Mouse (Mus musculus) myocyte (in vitro differentiated cells): Measurements from ENCODE around the gene Fam207a. TPM values are rescaled to one million over a fixed set of nuclear protein-coding genes. Genes with fewer than 3 reads are reported as not detected.

Experiments
- H3K27me3 ChIP-seq: one replicate; pipeline ENCODE4 v1.6.1; 2011; ENCODE audit not compliant: control insufficient read depth, insufficient read depth, insufficient read length
- H3K36me3 ChIP-seq: one replicate; pipeline ENCODE4 v1.6.1; 2011; ENCODE audit not compliant: control insufficient read depth, insufficient read depth
- H3K4me2 ChIP-seq: one replicate; pipeline ENCODE4 v1.6.1; 2011; ENCODE audit warnings: low read depth, control low read depth
- H3K4me3 ChIP-seq: one replicate; pipeline ENCODE4 v1.5.1; 2011; ENCODE audit warnings: mild to moderate bottlenecking, control low read depth, moderate library complexity
- H3K79me2 ChIP-seq: one replicate; pipeline ENCODE4 v1.6.1; 2011; ENCODE audit not compliant: control insufficient read depth, insufficient read depth
- H3ac ChIP-seq: one replicate; pipeline ENCODE4 v1.6.1; 2011; ENCODE audit not compliant: control insufficient read depth, insufficient read length
- CEBPB ChIP-seq: IDR thresholded peaks from 2 replicates; pipeline ENCODE4 v1.6.1; 2011; ENCODE audit warnings: mild to moderate bottlenecking, moderate library complexity; ENCODE audit not compliant: poor library complexity, insufficient read depth, severe bottlenecking
- E2F4 ChIP-seq: IDR thresholded peaks from one replicate; pipeline ENCODE4 v1.6.1; 2011; ENCODE audit warnings: mild to moderate bottlenecking, control low read depth, moderate library complexity; ENCODE audit not compliant: insufficient read depth
- MAX ChIP-seq: IDR thresholded peaks from one replicate; pipeline ENCODE4 v1.6.1; 2011; ENCODE audit warnings: low read depth, mild to moderate bottlenecking, control low read depth
- MYOD1 ChIP-seq, 3 experiments: IDR thresholded peaks; one replicate each; pipeline ENCODE4 v1.6.1; 2011; ENCODE audit warnings: control low read depth in 2 of 3, low read depth in 2 of 3, mild to moderate bottlenecking in 2 of 3, moderate library complexity in 1 of 3; ENCODE audit not compliant: insufficient read length in 2 of 3, control insufficient read depth in 1 of 3
- MYOG ChIP-seq, 3 experiments: IDR thresholded peaks; one replicate each; pipeline ENCODE4 v1.6.1; 2011; ENCODE audit warnings: control low read depth in 2 of 3, low read depth in 2 of 3, mild to moderate bottlenecking in 2 of 3; ENCODE audit not compliant: insufficient read length in 2 of 3, control insufficient read depth in 1 of 3, insufficient read depth in 1 of 3
- POLR2A ChIP-seq: IDR thresholded peaks from one replicate; pipeline ENCODE4 v1.6.1; 2011; ENCODE audit warnings: low read depth, mild to moderate bottlenecking, control low read depth, moderate library complexity; ENCODE audit not compliant: insufficient read length
- POLR2AphosphoS2 ChIP-seq: IDR thresholded peaks from one replicate; pipeline ENCODE4 v1.6.1; 2011; ENCODE audit warnings: low read depth, control low read depth; ENCODE audit not compliant: insufficient read length
- REST ChIP-seq: IDR thresholded peaks from one replicate; pipeline ENCODE4 v1.6.1; 2011; ENCODE audit warnings: mild to moderate bottlenecking, control low read depth, moderate library complexity; ENCODE audit not compliant: insufficient read depth, insufficient read length
- SRF ChIP-seq: IDR thresholded peaks from one replicate; pipeline ENCODE4 v1.6.1; 2011; ENCODE audit warnings: low read depth; ENCODE audit not compliant: control insufficient read depth, insufficient read length
- TCF12 ChIP-seq: IDR thresholded peaks from one replicate; pipeline ENCODE4 v1.6.1; 2011; ENCODE audit warnings: mild to moderate bottlenecking, control low read depth; ENCODE audit not compliant: poor library complexity, insufficient read depth, severe bottlenecking
- TCF3 ChIP-seq: IDR thresholded peaks from one replicate; pipeline ENCODE4 v1.6.1; 2011; ENCODE audit warnings: low read depth, control low read depth; ENCODE audit not compliant: insufficient read length
- USF1 ChIP-seq: IDR thresholded peaks from one replicate; pipeline ENCODE4 v1.6.1; 2011; ENCODE audit warnings: low read depth, mild to moderate bottlenecking, control low read depth, moderate library complexity
- polyA plus RNA-seq: library from polyadenylated mRNA; unstranded; fragments of >200 nt; fragmentation: generic; extraction: Trizol; gene quantifications from one replicate; pipeline ENCODE4 v1.2.1, GENCODE M21; 2012; ENCODE audit warnings: missing spikeins

Gene Fam207a
- polyA plus RNA-seq, 1 experiment, result 34.4 TPM

- peak in 1 of 3 experiments; percentile 34 for TF ChIP-seq MYOG (IDR thresholded peaks at IDR 0.05; ENCODE audit: control insufficient read depth in 1 of 3, insufficient read depth in 1 of 3, insufficient read length in 2 of 3, low read depth in 2 of 3)
- no peak for TF ChIP-seq SRF
- no peak for TF ChIP-seq REST
- TF ChIP-seq USF1, result no peak
- TF ChIP-seq E2F4, result no peak
- TF ChIP-seq MAX, result no peak
- no peak for TF ChIP-seq POLR2A
- TF ChIP-seq CEBPB, result no peak
- no peak for TF ChIP-seq TCF3
- TF ChIP-seq POLR2AphosphoS2, result no peak
- TF ChIP-seq TCF12, result no peak
- peak in 2 of 3 experiments; percentile 11 to 71 for TF ChIP-seq MYOD1 (IDR thresholded peaks at IDR 0.05; ENCODE audit: control insufficient read depth in 1 of 3, insufficient read length in 2 of 3, low read depth in 2 of 3)
- H3K27me3 ChIP-seq, result no peaks in the 10 kb centered on the region
- no peaks in the 10 kb centered on the region for H3K36me3 ChIP-seq
- no peak overlapping the region for H3ac ChIP-seq
- H3K4me2 ChIP-seq, result no peak overlapping the region
- no peaks in the 10 kb centered on the region for H3K79me2 ChIP-seq
- no peak overlapping the region for H3K4me3 ChIP-seq
Observed at GRCm38 (mm10) chr10:77472188-77472587, 43.4 kb downstream of the Fam207a start.

GRCm38 (mm10) chr10:77471512-77471911 lies 44.1 kb downstream of the Fam207a start:
- no peaks in the 10 kb centered on the region for H3K79me2 ChIP-seq
- no peaks in the 10 kb centered on the region for H3K27me3 ChIP-seq
- no peaks in the 10 kb centered on the region for H3K36me3 ChIP-seq
- no peak overlapping the region for H3ac ChIP-seq
- H3K4me3 ChIP-seq, result no peak overlapping the region
- no peak overlapping the region for H3K4me2 ChIP-seq
- TF ChIP-seq TCF3 (no peak), CEBPB (no peak), SRF (no peak), TCF12 (no peak), MAX (no peak), MYOD1 (IDR thresholded peaks at IDR 0.05; ENCODE audit: control insufficient read depth in 1 of 3, insufficient read length in 2 of 3, low read depth in 2 of 3) (no peak), POLR2A (no peak), REST (no peak), POLR2AphosphoS2 (no peak), E2F4 (no peak), MYOG (IDR thresholded peaks at IDR 0.05; ENCODE audit: control insufficient read depth in 1 of 3, insufficient read depth in 1 of 3, insufficient read length in 2 of 3, low read depth in 2 of 3) (no peak), USF1 (no peak)

- peak; percentile 71 for TF ChIP-seq TCF12
- no peak for TF ChIP-seq POLR2A
- no peak for TF ChIP-seq E2F4
- no peak for TF ChIP-seq SRF
- peak; percentile 92 for TF ChIP-seq TCF3
- no peak for TF ChIP-seq USF1
- TF ChIP-seq POLR2AphosphoS2, result no peak
- no peak for TF ChIP-seq MAX
- TF ChIP-seq REST, result no peak
- peak; percentile 33 to 95 (median 63) for TF ChIP-seq MYOG (IDR thresholded peaks at IDR 0.05; ENCODE audit: control insufficient read depth in 1 of 3, insufficient read depth in 1 of 3, insufficient read length in 2 of 3, low read depth in 2 of 3)
- peak; percentile 83 to 98 (median 94) for TF ChIP-seq MYOD1 (IDR thresholded peaks at IDR 0.05; ENCODE audit: control insufficient read depth in 1 of 3, insufficient read length in 2 of 3, low read depth in 2 of 3)
- TF ChIP-seq CEBPB, result peak; percentile 58; the same call in 1 of the 2 replicates
- H3K27me3 ChIP-seq, result no peaks in the 10 kb centered on the region
- H3K36me3 ChIP-seq, result no peaks in the 10 kb centered on the region
- H3ac ChIP-seq, result no peak overlapping the region
- no peak overlapping the region for H3K4me2 ChIP-seq
- H3K79me2 ChIP-seq, result no peaks in the 10 kb centered on the region
- no peak overlapping the region for H3K4me3 ChIP-seq
Observed at GRCm38 (mm10) chr10:77470763-77471162, 44.8 kb downstream of the Fam207a start.

- Histone ChIP-seq H3K27me3 (no peaks in the 10 kb centered on the region), H3ac (no peak overlapping the region), H3K4me2 (no peak overlapping the region), H3K36me3 (no peaks in the 10 kb centered on the region), H3K4me3 (no peak overlapping the region), H3K79me2 (no peaks in the 10 kb centered on the region)
- TF ChIP-seq TCF3 (no peak), REST (no peak), POLR2AphosphoS2 (no peak), POLR2A (no peak), SRF (no peak), E2F4 (no peak), MYOG (IDR thresholded peaks at IDR 0.05; ENCODE audit: control insufficient read depth in 1 of 3, insufficient read depth in 1 of 3, insufficient read length in 2 of 3, low read depth in 2 of 3) (no peak), CEBPB (no peak), USF1 (no peak), MYOD1 (IDR thresholded peaks at IDR 0.05; ENCODE audit: control insufficient read depth in 1 of 3, insufficient read length in 2 of 3, low read depth in 2 of 3) (no peak)
Observed at GRCm38 (mm10) chr10:77468675-77469074, 46.9 kb downstream of the Fam207a start.
